Mouse (Mus musculus) kidney, adult 2 months (tissue): ENCODE measurements around the gene Inhbb. TPM values are rescaled to one million over a fixed set of nuclear protein-coding genes. Genes with fewer than 3 reads are reported as not detected.

Experiments used
- DNase-seq: peaks from one replicate; pipeline ENCODE4 v3.0.0; 2021
- H3K27ac ChIP-seq: fragments of 200-500 bp; 2 replicates; pipeline ENCODE4 v1.5.1; 2012; ENCODE audit warnings: low read depth, low read length, control low read depth, inconsistent platforms; ENCODE audit not compliant: insufficient read depth
- H3K27me3 ChIP-seq: fragments of 200-500 bp; replicated peaks from 2 replicates; pipeline ENCODE4 v1.6.1; 2012; ENCODE audit warnings: mild to moderate bottlenecking, moderate library complexity, low read length, inconsistent platforms; ENCODE audit not compliant: control insufficient read depth, insufficient read depth
- H3K36me3 ChIP-seq: fragments of 200-500 bp; 2 replicates; pipeline ENCODE4 v1.6.1; 2012; ENCODE audit warnings: mild to moderate bottlenecking, moderate library complexity, low read length, inconsistent platforms; ENCODE audit not compliant: control insufficient read depth, insufficient read depth
- H3K4me1 ChIP-seq: fragments of 200-500 bp; 2 replicates; pipeline ENCODE4 v1.6.1; 2011; ENCODE audit warnings: low read length; ENCODE audit not compliant: control insufficient read depth, insufficient read depth
- H3K4me3 ChIP-seq: fragments of 200-500 bp; 2 replicates; pipeline ENCODE4 v1.5.1; 2011; ENCODE audit warnings: mild to moderate bottlenecking, low read depth, low read length, control low read depth; ENCODE audit not compliant: insufficient read depth
- CTCF ChIP-seq: fragments of 200-500 bp; conservative IDR thresholded peaks from 2 replicates; pipeline ENCODE4 v1.5.1; 2011; ENCODE audit warnings: low read depth, mild to moderate bottlenecking, control low read depth, low read length, moderate library complexity, mixed read lengths; ENCODE audit not compliant: insufficient read depth, insufficient read length
- POLR2A ChIP-seq: fragments of 200-500 bp; IDR thresholded peaks from one replicate; pipeline ENCODE4 v1.6.1; 2011; ENCODE audit warnings: low read depth, low read length, control low read depth
- WGBS: fragments of 180-500 bp; shearing (Covaris S2); methylation state at CpG from one replicate; pipeline ENCODE4 v1.1.7; 2018; 5-methylcytosine and 5-hydroxymethylcytosine counted together
- polyA plus RNA-seq: library from polyadenylated mRNA; depleted of rRNA; stranded (reverse); fragments of >200 nt; gene quantifications from 2 replicates; pipeline ENCODE4 v1.2.3, GENCODE M21; 2012

The Inhbb gene
- polyA plus RNA-seq, 1 experiment = 0.72 TPM

GRCm38 (mm10) chr1:119409599-119410168 lies 12.4 kb downstream of the Inhbb start:
- H3K36me3 ChIP-seq = no peaks in the 10 kb centered on the region
- WGBS = 76% methylated on average over 5 of the region's 5 CpGs
- no peak overlapping the region for H3K4me3 ChIP-seq
- no peaks in the 10 kb centered on the region for H3K4me1 ChIP-seq
- H3K27ac ChIP-seq = no peak overlapping the region
- H3K27me3 ChIP-seq = no peaks in the 10 kb centered on the region
- DNase-seq = no peak
- TF ChIP-seq POLR2A = no peak
- TF ChIP-seq CTCF = no peak

- 77% methylated on average over 7 of the region's 7 CpGs for WGBS
These were observed 12.9 kb downstream of the Inhbb start for GRCm38 (mm10) chr1:119409106-119409505.

GRCm38 (mm10) chr1:119407691-119408315 lies 14.2 kb downstream of the Inhbb start:
- Histone ChIP-seq H3K4me3 (no peak overlapping the region), H3K4me1 (no peaks in the 10 kb centered on the region), H3K27me3 (no peaks in the 10 kb centered on the region), H3K36me3 (no peaks in the 10 kb centered on the region), H3K27ac (no peak overlapping the region)
- DNase-seq = peak; percentile 63
- WGBS = 31% methylated on average over 6 of the region's 6 CpGs
- TF ChIP-seq CTCF (no peak), POLR2A (no peak)

More at GRCm38 (mm10) chr1:119409106-119409505, 12.9 kb downstream of the Inhbb start:
- H3K4me3 ChIP-seq = no peak overlapping the region
- no peak overlapping the region for H3K27ac ChIP-seq
- no peaks in the 10 kb centered on the region for H3K36me3 ChIP-seq
- no peaks in the 10 kb centered on the region for H3K27me3 ChIP-seq
- peak; percentile 13 for DNase-seq
- no peak for TF ChIP-seq POLR2A
- no peaks in the 10 kb centered on the region for H3K4me1 ChIP-seq

GRCm38 (mm10) chr1:119404798-119405197 lies 17.2 kb downstream of the Inhbb start:
- WGBS = 11% methylated on average over 3 of the region's 3 CpGs
- DNase-seq = peak; percentile 37

GRCm38 (mm10) chr1:119404341-119404740 lies 17.7 kb downstream of the Inhbb start:
- Histone ChIP-seq H3K4me3 (no peak overlapping the region), H3K36me3 (no peaks in the 10 kb centered on the region), H3K4me1 (no peaks in the 10 kb centered on the region), H3K27me3 (no peaks in the 10 kb centered on the region), H3K27ac (no peak overlapping the region)
- no peak for DNase-seq
- 72% methylated on average over 4 of the region's 4 CpGs for WGBS
- TF ChIP-seq CTCF (no peak), POLR2A (no peak)

More at GRCm38 (mm10) chr1:119404798-119405197, 17.2 kb downstream of the Inhbb start:
- H3K4me3 ChIP-seq = no peak overlapping the region
- H3K27ac ChIP-seq = no peak overlapping the region
- H3K27me3 ChIP-seq = no peaks in the 10 kb centered on the region
- H3K36me3 ChIP-seq = no peaks in the 10 kb centered on the region
- H3K4me1 ChIP-seq = no peaks in the 10 kb centered on the region
- TF ChIP-seq POLR2A (no peak), CTCF (no peak)

GRCm38 (mm10) chr1:119401249-119401648 lies 20.8 kb downstream of the Inhbb start:
- no peak for DNase-seq
- no peaks in the 10 kb centered on the region for H3K36me3 ChIP-seq
- no peaks in the 10 kb centered on the region for H3K27me3 ChIP-seq
- H3K27ac ChIP-seq = no peak overlapping the region
- TF ChIP-seq POLR2A (no peak), CTCF (no peak)
- 71% methylated on average over 4 of the region's 4 CpGs for WGBS
- H3K4me3 ChIP-seq = no peak overlapping the region
- H3K4me1 ChIP-seq = no peaks in the 10 kb centered on the region

- 78% methylated on average over 2 of the region's 2 CpGs for WGBS
- no peaks in the 10 kb centered on the region for H3K27me3 ChIP-seq
- no peak for TF ChIP-seq POLR2A
- no peak for TF ChIP-seq CTCF
- no peak overlapping the region for H3K27ac ChIP-seq
- no peak for DNase-seq
- H3K36me3 ChIP-seq = no peaks in the 10 kb centered on the region
- H3K4me1 ChIP-seq = no peaks in the 10 kb centered on the region
- no peak overlapping the region for H3K4me3 ChIP-seq
These were observed 23.4 kb downstream of the Inhbb start for GRCm38 (mm10) chr1:119398640-119399039.
